In genomic region chr17:49171252-49172047, GRCm38 (mm10) we compare ENCODE assay signal across 8 mouse cellular contexts.
DNase-seq lines count a peak whose midpoint lies in the region; ATAC-seq and TF ChIP-seq lines count a peak whose summit lies in the region.

No protein-coding gene starts in this region.

- no peak for TF ChIP-seq CTCF in lung, postnatal 0 days (IDR thresholded peaks at IDR 0.05)

- peaks cover 6% of the 10 kb centered on the region; the same call in 1 of the 2 replicates for H3K27me3 ChIP-seq in intestine, embryonic 14.5 days (replicated peaks; ENCODE audit: control insufficient read depth, insufficient read depth, low read length)
- 0 out of 2 replicates have a peak, but pooled peaks cover 4% of the 10 kb centered on the region for H3K27me3 ChIP-seq in lung, postnatal 0 days (replicated peaks; ENCODE audit: insufficient read depth, low read length)

- H3K27ac ChIP-seq in intestine, embryonic 14.5 days (ENCODE audit: low read depth) = no peak overlapping the region
- no peak overlapping the region for H3K27ac ChIP-seq in lung, postnatal 0 days (ENCODE audit: low read length)

- H3K36me3 ChIP-seq in intestine, embryonic 14.5 days (ENCODE audit: control insufficient read depth, insufficient read depth, low read length) = no peaks in the 10 kb centered on the region
- no peaks in the 10 kb centered on the region for H3K36me3 ChIP-seq in lung, postnatal 0 days (ENCODE audit: insufficient read depth, low read length)

- 0 out of 2 replicates have a peak overlapping the region, but pooled peaks have one; percentile 16 for H3K9ac ChIP-seq in intestine, embryonic 14.5 days (ENCODE audit: low read length)
- H3K9ac ChIP-seq in lung, postnatal 0 days (replicated peaks; ENCODE audit: low read depth) = no peak overlapping the region

- H3K9me3 ChIP-seq in intestine, embryonic 14.5 days (ENCODE audit: control insufficient read depth, low read length) = no peaks in the 10 kb centered on the region
- H3K9me3 ChIP-seq in lung, postnatal 0 days (ENCODE audit: low read length) = no peaks in the 10 kb centered on the region

- peak overlapping the region; percentile 75 for H3K4me2 ChIP-seq in intestine, embryonic 14.5 days (ENCODE audit: low read length)
- peak overlapping the region; percentile 53 for H3K4me2 ChIP-seq in lung, postnatal 0 days (replicated peaks; ENCODE audit: low read depth, low read length)

- H3K4me3 ChIP-seq in intestine, embryonic 14.5 days (ENCODE audit: low read depth, low read length) = peak overlapping the region; percentile 38
- peak overlapping the region; percentile 10; the same call in 1 of the 2 replicates for H3K4me3 ChIP-seq in lung, postnatal 0 days (ENCODE audit: low read depth, low read length)

- no peak for TF ChIP-seq EP300 in lung, postnatal 0 days (IDR thresholded peaks at IDR 0.05)

- WGBS in intestine, embryonic 14.5 days = 4% methylated on average over 20 of the region's 20 CpGs
- WGBS in lung, postnatal 0 days = 3% methylated on average over 20 of the region's 20 CpGs

- no peaks in the 10 kb centered on the region; the same call in 1 of the 2 replicates for H3K4me1 ChIP-seq in intestine, embryonic 14.5 days (replicated peaks; ENCODE audit: control insufficient read depth, insufficient read depth, low read length)
- peaks cover 6% of the 10 kb centered on the region for H3K4me1 ChIP-seq in lung, postnatal 0 days (ENCODE audit: insufficient read depth, low read depth, low read length)

- DNase-seq in adrenal gland, adult 18-20 months (ENCODE audit: low spot score in 2 of 2) = peak; percentile 11 to 33
- no peak for DNase-seq in adrenal gland, adult 8-10 months
- peak; percentile 39 for DNase-seq in adrenal gland, postnatal 25 days
- DNase-seq in gastrocnemius, postnatal 10 days = peak; percentile 28
- peak; percentile 82 for DNase-seq in intestine, embryonic 14.5 days (ENCODE audit: low spot score)
- peak; percentile 23 for DNase-seq in lung, postnatal 0 days (ENCODE audit: low spot score)
- peak; percentile 53 for DNase-seq in retina, postnatal 1 day
- no peak for DNase-seq in cerebellum, postnatal 25 days

- ATAC-seq in intestine, embryonic 14.5 days (replicated peaks; ENCODE audit: low FRiP score, low TSS enrichment, low read depth) = peak; percentile 32; the same call in 1 of the 2 replicates
- no peak; the same call in 1 of the 2 replicates for ATAC-seq in lung, postnatal 0 days

Comparison
In these comparisons a context has a peak if more than half of its experiments do, and no peak if none do; other contexts are left out.
1. DNase-seq: peak in adrenal gland, adult 18-20 months (2 of 2), adrenal gland, postnatal 25 days (single experiment), gastrocnemius, postnatal 10 days (single experiment), intestine, embryonic 14.5 days (single experiment), lung, postnatal 0 days (single experiment) and retina, postnatal 1 day (single experiment); none in adrenal gland, adult 8-10 months (single experiment) and cerebellum, postnatal 25 days (0 of 2).